Mouse (Mus musculus): ENCODE measurements around the gene Mreg. TPM values are rescaled to one million over a fixed set of nuclear protein-coding genes. Genes with fewer than 3 reads are reported as not detected.

Mreg gene
- polyA plus RNA-seq, 1 experiment, result 11.3 TPM

DNA sequence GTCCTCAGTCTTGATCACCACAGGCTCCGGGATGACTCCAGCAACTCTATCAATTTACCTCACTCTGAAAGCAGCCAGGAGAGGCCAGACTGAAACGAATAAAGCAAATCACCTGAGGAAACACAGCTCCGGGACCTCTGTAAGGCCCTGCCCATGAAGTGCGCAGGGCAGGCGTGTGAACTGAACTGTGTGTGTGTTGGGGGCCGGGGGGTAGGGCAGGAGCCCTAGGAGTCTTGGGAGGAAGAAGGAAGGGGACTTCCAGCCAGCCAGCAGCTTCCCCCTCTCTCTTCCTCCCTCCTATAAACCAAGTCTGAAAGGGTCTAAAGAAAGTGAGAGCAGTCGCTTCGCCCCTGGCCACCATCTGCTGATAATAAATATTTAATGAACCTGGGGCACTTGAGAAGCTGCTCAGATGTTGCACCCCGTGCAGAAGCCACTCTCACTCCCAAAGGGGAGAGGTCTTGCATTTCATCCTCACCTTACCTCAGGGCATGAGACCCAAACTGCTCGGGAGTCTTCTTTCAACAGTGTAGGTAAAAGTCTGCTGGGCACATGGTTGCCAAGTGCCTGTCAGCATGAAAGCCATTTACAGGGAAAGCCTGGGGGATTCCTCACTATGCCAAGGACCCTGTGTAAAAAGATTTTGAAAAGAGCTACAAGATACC lies 13.8 kb downstream of the Mreg start:
- DNase-seq (ENCODE audit: low read depth, low spot score), result no peak
- 71% methylated on average over 10 of the region's 10 CpGs for WGBS

DNA sequence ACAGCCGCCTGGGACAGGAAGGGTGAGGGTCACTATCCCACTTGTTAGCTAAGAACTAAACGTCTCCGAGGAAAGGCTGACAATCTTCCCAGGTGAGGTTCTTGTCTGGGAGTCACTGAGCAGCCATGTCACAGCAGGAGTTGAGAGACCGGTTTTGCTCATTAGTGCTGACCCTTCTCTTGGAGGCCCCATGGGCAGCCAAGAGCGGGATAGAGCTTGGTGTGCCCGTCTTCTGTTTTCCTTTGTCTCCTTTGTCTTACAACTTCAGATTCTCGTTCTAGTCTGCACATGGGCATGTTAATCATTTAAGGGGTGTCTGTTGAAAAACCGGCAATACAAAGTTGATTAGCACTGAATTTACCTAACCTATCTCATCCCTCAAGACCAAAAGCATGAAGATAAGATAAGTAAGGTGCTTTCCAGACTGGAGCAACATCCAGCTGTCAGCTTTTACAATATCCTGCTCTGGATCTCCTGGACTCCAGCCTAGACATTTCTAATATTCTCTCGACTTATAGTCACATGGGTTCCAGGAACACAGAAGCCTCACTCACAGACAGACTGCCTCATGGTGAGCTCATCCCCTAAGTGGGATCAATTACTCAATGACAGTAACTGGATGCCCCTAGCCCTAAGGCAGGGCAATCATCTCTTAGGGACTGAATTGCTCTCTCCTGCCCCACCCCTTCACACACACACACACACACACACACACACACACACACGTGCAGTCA lies 15.3 kb downstream of the Mreg start:
- DNase-seq (ENCODE audit: low read depth, low spot score), result no peak
- 37% methylated on average over 10 of the region's 10 CpGs for WGBS

DNA sequence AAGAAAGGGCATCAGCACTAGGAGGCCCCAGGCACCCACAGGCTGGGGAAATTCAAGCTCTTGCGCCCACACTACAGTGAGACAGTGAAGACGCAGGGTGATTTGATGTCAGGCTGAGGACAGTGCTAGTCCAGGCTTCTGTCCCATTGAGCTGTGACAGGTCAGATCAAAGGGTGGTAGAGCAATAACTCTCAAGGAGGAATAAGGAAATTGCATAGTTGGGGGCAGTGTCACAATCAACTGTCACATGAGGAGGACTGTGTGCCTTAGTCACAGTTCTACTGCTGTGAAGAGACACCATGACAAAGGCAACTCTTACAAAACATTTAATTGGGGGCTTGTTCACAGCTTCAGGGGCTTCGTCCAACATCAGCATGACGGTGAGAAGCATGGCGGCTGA lies 16.0 kb downstream of the Mreg start:
- DNase-seq (ENCODE audit: low read depth, low spot score), result no peak
- WGBS, result 88% methylated on average over 5 of the region's 5 CpGs

DNA sequence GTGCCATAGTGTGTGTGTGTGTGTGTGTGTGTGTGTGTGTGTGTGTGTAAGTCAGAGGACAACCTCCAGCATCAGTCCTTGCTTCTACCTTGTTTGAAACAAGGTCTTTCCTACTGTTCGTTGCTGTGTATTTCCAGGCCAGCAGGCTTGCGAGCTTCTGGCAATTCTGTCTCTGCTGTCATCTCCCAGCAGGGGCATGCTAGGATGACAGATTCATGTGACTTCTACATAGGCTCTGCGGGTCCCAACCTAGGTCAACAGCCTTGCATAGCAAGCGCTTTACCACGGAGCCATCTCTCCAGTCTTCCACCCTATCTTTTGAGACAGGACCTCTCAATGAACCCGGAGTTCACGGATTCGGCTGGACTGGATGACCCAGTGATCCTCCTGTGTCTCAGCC lies 20.7 kb downstream of the Mreg start:
- WGBS, result 92% methylated on average over 8 of the region's 8 CpGs
- DNase-seq (ENCODE audit: low read depth, low spot score), result no peak

GRCm38 (mm10) chr1:72188142-72188738 lies 23.9 kb downstream of the Mreg start:
- no peak for DNase-seq (ENCODE audit: low read depth, low spot score)
- WGBS, result 75% methylated on average over 16 of the region's 16 CpGs

DNA sequence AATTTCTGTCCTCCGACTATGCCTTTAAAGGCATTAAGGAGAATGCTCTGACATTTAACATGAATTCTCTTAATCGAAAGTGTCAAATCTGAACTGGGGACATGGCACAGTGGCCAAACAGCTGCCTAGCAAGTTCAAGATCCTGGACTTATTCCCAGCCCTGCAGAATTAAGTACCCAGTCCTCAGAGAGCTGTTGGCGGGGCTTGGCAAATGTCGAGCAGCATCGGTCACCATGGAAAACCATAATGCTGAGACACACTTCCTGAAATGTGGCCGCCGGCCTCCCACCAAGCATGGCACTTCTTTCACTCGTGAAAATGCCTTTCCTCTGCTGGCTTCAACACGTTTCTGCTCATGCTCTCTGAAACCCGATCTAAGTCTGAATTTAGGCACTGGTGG lies 24.6 kb downstream of the Mreg start:
- 68% methylated on average over 10 of the region's 10 CpGs for WGBS
- DNase-seq (ENCODE audit: low read depth, low spot score), result no peak

- DNase-seq (ENCODE audit: low read depth, low spot score), result no peak
- WGBS, result 34% methylated on average over 5 of the region's 5 CpGs
Observed at GRCm38 (mm10) chr1:72186151-72186550, 26.0 kb downstream of the Mreg start.

DNA sequence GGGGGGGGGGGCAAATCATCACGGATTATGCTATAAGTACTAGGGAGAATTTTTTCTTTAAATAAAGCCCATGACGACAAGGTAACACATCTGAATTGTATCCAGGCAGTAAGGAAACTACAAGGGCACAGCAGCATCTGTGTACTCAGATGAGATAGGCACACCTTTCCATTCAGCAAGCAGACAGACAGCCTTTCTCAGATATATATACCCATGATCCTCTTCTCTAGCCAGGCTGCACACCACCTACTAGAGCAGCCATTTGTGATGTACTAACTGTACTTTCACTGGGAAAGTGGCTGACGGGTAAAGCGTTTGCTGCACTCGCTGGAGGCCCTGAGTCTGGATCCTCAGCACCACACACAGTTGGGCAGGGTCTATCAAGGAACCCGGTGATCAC lies 28.6 kb downstream of the Mreg start:
- no peak for DNase-seq (ENCODE audit: low read depth, low spot score)
- WGBS, result 56% methylated on average over 6 of the region's 6 CpGs

DNA sequence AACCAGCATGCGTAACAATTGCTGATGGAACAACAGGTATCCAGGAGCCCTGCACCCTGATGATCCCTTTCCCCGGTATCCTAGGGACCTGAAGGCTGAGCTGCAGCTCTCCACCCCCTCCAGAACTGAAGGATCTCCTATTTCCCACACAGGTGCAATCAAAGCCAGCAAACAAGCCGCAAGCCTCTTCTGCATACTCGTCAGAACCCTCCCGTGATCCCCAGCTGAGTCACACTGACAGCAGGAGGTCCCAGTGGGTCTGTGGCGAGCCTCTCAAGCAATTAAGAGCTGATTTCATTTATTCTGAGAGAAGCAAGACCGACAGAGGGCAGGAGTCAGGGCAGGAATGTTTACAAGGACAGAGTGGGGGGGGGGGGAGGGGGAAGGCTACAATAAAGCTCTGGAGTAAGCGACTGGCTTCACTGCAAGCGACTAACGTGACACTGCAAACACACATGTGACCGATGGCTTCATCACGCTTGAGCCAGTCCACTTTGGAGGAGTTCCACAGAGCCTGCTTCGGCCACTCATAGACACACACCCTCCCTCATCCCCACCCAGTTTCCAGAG lies 29.1 kb downstream of the Mreg start:
- WGBS, result 9% methylated on average over 13 of the region's 13 CpGs
- DNase-seq (ENCODE audit: low read depth, low spot score), result no peak

DNA sequence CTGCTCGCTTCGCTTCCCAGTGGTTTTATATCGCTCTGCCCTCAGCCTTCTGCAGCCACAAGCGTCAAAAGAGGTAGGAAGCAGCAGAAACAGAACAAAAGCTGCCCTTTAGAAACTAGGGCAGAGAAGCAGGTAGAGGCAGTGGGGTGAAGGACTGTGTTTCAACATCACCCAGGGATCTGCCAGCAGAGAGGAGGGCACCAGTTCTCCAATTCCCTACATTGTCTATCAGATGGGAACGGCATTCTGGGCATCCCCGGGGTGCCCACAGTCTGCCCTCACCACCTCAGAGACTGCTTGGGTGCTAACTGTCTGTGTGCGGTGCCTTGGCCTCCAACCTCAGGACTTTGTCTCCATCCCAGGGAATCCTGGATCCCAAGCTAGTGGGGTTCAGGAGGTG lies 32.2 kb downstream of the Mreg start:
- WGBS, result 93% methylated on average over 7 of the region's 7 CpGs
- no peak for DNase-seq (ENCODE audit: low read depth, low spot score)

GRCm38 (mm10) chr1:72176239-72176638 lies 35.9 kb downstream of the Mreg start:
- DNase-seq (ENCODE audit: low read depth, low spot score), result no peak
- 82% methylated on average over 6 of the region's 6 CpGs for WGBS

GRCm38 (mm10) chr1:72174183-72174582 lies 37.9 kb downstream of the Mreg start:
- DNase-seq (ENCODE audit: low read depth, low spot score), result no peak
- 38% methylated on average over 7 of the region's 7 CpGs for WGBS

GRCm38 (mm10) chr1:72173402-72174051 lies 38.6 kb downstream of the Mreg start:
- no peak for DNase-seq (ENCODE audit: low read depth, low spot score)
- 39% methylated on average over 8 of the region's 8 CpGs for WGBS

DNA sequence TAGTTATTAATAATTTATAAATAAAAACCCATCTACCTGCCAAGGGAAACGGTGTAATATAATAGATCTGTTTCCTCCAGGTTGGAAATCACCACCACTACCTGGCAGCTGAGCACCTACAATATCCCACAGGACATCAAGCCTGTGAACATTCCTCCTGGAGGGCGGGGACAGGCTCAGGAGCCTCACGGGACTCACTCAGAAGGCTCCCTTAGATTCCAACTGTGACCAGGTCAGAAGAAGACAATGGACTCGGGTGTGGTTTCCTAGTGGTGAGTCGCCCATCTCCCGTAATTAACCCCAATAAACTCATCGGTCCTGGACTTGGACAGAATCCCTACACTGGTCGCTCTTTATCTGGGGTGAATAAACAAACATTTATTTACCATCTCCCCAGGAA lies 39.3 kb downstream of the Mreg start:
- DNase-seq (ENCODE audit: low read depth, low spot score), result no peak
- 40% methylated on average over 8 of the region's 8 CpGs for WGBS

- 78% methylated on average over 13 of the region's 13 CpGs for WGBS
- no peak for DNase-seq (ENCODE audit: low read depth, low spot score)
Observed at GRCm38 (mm10) chr1:72171001-72171860, 40.9 kb downstream of the Mreg start.

GRCm38 (mm10) chr1:72167024-72167423 lies 45.1 kb downstream of the Mreg start:
- no peak for DNase-seq (ENCODE audit: low read depth, low spot score)
- 95% methylated on average over 10 of the region's 10 CpGs for whole genome bisulfite sequencing

- no peak for DNase-seq (ENCODE audit: low read depth, low spot score)
- 98% methylated on average over 5 of the region's 5 CpGs for WGBS
Observed at GRCm38 (mm10) chr1:72166468-72166814, 45.7 kb downstream of the Mreg start.

DNA sequence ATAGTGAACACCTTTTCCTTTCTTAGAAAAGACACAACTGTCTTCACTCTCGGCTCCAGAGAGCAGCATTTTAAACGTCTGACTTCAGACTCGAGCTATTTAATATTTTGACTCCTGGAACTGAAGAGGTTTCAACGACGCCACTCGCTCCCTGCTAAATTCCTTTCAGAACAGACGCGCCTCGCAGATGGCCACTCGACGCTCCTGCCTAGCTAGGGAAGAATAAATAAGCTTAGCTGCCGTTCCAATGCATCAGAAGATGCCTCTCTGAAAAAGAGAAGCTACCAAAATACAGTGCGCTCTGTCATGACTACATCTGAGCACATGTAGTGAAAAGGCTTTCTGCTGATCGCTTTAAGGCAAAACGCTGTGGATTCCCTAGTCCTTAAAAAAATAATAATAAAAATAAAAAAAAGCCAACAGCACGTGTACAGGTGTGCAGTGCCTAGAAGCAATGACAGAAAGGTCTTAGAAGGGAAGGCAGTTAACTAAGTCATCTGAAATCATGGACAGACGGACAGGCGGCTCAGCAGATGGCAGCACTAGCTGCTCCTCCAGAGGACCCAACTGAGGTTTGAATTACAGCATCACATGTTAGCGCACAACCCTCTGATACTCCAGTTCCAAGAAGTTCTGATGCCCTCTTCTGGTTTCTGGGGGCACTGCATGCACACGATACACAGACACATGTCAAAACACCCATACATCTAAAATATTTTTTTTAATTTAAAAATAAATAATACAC lies 46.2 kb downstream of the Mreg start:
- no peak for DNase-seq (ENCODE audit: low read depth, low spot score)
- WGBS, result 79% methylated on average over 20 of the region's 20 CpGs

GRCm38 (mm10) chr1:72160321-72160720 lies 51.8 kb downstream of the Mreg start:
- WGBS, result 81% methylated on average over 7 of the region's 7 CpGs
- no peak for DNase-seq (ENCODE audit: low read depth, low spot score)

Measured in large intestine, adult 2 months (tissue).